Mouse (Mus musculus) thymus, postnatal 10 days (tissue): ENCODE data around the gene Cltb.

ENCODE experiments used
- DNase-seq, 2 experiments: peaks; one replicate each; pipeline ENCODE4 v3.0.0; 2021; ENCODE audit warnings: low spot score in 2 of 2

The Cltb gene

DNA sequence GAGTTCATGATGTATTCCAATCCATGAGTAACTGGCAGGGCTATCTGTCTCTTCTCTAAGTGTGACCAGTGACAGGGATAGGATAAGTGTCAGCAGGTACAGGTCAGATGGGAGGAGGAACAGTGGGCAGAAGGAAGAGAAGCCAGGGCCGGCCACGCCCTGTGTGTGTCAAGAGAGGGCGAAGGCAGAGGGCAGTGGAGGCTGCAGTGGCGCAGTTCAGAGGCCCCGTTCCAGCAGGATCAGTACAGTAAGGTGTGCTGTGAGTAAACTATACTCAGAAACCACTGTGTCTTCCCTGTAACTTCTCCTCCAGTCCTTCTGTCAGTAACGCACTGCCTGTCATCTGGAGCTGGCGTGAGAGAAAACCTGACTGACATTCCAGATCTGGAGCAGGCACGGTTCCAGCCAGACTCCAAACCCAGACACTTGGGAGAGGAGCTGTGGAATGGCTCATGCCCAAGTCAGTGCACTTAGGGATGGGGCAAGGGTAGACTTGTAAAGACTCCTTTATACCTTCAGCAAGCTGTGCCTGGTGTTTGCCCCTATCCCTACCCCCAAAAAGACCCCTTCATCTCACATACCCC lies 14.9 kb downstream of the Cltb start:
- no peak for DNase-seq

DNA sequence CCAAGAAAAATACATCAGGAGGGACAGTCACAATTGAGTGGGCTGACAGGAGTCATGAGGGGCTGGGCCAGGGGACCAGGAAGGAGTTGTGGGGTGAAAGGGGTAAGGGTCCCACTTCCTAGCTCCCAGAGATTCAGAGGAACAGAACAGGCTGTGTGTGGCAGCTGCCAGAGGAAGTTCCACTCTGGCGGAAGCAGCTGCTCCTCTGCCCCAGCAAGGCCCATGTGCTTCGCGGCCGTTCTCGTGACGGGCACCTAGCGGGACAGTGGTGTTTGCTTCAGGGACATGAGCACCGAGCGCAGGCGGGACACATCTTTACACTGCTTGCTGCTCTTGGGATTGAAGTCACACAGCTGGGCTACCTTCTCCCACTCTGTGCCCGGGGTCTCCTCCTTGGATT lies 17.5 kb downstream of the Cltb start:
- DNase-seq, result no peak

DNA sequence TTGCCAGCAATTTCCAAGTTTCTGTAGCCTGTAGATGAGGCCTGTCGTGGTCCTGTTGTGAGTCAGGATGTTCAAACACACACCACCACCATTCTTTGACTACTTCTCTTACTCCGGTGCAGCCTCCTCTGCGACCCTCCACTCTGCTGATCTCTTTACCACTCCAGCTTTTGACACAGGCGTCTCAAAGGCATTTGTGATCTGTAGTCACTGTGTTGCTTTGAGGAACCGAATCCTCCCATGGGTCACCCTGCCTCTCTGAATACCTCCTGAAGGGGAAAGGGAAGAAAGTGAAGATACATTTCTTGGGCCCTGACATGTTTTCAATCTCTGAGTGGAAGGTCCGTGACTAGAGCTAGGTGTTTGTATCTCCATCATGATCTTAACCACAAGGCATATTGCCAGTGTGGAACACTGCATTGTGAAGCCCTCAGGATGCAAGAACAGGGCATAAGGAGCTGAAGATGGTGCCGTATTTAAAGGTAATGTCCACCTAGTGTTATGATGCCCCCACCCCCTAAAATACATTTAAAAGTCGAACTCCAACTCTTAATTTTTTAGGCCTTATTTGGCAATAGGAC lies 19.3 kb downstream of the Cltb start:
- DNase-seq, result no peak

DNA sequence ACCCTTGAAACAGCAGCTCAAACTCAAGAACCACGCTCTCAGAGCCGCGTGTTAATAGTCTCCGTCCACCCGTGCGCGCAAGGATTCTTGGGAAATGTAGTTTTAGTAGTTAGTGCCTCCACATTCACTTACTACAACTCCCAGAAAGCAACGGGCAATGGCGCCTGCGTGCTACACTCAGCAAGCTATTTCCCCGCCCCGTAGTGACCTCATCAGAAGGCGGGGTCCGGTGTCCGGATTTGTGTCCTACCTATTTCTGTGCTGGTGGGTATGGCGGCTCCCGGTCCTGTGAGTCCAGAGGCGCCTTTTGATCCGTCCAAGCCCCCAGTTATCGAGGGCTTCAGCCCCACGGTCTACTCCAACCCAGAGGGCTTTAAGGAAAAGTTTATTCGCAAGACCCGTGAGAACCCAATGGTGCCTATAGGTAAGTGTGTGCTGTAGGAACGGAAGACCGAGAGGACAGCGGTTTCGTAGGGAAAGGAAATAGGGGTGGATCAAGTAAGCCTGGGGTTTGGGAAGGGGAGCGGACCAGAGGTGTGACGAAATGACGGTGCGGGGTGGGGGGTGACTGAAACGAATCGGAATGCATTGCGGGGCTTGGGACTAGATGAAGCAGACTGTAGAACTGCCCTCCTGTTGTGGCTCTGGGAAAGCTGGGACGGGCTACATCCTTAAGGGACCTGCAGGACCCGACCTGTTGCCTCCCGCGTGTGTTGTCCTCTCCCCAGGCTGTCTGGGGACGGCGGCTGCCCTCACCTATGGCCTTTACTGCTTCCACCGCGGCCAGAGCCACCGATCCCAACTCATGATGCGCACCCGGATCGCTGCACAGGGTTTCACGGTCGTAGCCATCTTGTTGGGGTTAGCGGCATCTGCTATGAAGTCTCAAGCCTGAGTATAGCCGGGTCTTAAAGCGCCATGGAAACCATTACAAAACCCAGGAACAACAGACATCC lies 20.9 kb downstream of the Cltb start, which contains the start of the genes Nop16 and Higd2a:
TSS of gene Nop16 (minus strand) at position 95 of the 956 bp plus-strand sequence.
TSS of gene Higd2a (plus strand) at position 212 of the 956 bp plus-strand sequence.
- peak; percentile 91 to 93 for DNase-seq

DNA sequence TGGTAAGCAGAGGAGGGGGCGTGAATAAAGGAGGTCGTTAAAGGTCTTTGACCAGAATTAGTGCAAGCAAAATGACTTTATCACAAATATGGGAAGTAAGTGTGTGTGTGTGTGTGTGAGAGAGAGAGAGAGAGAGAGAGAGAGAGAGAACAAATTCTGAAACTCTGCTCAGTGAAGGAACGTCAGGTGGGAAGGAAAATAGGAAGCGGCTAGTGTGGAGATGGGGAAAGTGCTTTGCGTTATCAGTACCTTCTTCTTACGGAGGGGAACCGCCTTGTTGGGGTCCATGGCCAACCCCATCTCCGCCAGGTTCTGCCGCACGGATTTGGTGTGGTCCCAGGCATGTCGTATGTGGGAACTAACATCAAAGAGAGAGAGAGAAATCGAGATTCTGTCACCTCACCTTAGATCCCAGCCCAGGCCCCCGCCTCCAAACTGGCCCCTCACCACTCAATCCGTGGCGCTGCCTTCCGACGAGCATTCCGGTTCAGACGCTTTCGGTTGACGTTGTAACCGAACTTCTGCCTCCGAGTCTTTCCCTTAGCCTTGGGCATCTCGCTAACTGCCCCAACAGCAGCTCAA lies 21.6 kb downstream of the Cltb start:
- no peak for DNase-seq

DNA sequence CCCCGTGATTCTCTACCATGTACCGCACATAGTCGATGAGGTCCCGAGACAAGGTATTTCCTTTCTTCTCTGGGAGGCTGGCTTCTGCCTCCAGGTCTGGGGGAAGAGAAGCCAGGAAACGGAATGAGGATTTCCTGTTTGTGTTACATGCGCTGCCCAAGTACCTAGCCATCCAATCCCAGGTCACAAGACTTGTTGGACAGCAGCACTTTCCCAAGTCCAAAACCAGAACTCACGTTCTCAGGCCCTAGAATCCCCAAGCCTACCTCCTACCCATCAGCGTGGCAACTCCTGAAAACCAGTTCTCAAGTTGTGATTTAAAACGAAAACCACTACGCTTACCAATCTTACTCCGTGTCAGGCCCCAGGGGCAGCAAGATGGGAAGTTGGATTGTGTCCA lies 25.3 kb downstream of the Cltb start:
- no peak for DNase-seq

DNA sequence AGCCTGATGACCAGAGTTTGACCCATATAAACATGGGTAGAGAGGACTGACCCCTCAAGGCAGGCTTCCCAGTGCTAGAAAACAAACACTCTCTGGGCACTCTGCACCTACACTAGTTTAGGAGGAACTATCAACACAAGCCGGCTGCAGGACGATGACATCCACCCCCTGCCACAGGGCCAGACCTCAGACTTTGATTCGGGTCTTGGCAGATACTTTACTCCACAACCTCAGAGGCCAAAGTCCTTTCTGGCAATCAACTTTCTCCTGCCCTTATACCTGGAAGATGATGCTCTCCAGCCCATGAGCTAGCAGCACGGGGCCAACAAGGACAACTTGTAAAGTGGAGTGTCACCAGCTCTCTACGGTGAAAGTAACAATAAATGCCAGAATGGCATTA lies 28.3 kb downstream of the Cltb start:
- no peak for DNase-seq

DNA sequence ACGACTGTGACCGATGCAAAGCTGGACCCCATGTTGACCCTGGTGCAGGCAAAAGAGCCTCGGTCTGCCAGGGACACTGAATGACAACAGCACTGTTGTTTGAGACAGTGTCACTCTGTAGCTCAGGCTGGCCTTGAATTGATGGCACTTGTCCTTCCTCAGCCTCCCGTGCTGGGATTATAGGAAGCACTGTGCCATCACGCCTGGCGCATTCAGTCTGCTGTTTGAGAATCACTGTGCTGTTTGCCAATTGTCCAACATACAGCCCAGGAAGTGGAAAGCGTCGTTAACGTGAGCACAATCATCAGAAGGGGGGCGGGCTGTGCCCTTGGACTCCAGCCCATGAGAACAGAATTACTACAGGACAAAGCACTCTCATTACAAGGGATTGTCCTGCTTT lies 29.0 kb downstream of the Cltb start:
- no peak for DNase-seq

DNA sequence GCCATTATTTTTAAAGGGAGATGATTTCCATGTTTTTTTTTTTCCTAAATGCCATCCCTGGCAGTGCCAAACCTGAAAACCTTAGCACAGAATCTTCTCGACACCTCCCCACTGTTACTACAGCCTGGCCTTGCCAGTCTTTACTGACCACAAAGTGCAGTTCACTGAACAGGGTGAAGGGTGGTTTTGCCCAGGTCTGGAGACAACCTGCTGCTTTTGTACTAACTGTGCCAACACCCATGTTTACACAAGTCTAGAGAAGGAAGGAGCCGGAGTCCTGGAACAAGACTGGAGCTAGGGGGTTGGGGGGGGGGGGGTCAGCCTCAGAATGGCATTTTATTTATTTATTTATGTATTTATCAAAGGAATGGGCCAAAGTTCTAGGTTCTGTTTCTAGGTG lies 29.8 kb downstream of the Cltb start:
- no peak for DNase-seq

DNA sequence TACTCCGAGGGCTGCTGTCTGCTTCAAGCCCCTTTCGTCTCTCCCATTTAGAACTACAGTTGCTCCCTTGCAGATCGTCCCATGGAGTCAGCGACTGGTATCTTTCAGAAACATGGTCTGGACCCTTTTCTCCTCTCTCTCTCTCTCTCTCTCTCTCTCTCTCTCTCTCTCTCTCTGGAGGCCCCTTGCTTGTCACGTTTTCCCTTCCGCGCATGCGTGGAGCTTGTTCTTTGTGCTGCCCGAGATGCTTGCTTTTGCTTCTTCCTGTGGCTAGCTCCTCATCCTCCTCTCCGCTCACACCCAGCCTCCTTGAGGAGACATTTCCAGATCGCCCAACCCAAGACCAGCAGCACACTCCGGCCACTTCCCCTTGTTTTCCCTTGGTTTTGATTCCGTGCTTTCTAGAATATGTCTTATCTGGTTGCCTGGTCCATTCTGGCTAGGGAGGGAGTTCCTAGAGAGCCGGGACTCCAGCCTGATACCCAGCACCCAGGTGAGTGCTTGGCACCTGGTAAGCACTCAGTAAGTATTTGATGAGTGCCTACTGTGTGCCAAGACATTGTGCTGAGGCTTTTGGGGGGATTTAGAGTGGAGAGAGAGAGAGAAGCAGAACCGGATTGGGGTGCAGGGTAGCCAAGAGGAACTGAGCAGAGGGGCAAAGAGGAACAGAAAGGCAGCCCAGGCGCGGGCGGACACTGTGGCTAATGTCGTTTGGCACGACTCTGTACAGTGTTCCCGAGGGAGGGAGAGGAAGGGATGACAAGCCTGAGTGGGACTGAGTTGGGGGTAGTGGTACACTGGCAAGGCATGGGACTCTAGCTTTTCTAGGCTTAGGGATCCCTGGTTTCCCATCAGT lies 33.3 kb downstream of the Cltb start:
- DNase-seq, result no peak

DNA sequence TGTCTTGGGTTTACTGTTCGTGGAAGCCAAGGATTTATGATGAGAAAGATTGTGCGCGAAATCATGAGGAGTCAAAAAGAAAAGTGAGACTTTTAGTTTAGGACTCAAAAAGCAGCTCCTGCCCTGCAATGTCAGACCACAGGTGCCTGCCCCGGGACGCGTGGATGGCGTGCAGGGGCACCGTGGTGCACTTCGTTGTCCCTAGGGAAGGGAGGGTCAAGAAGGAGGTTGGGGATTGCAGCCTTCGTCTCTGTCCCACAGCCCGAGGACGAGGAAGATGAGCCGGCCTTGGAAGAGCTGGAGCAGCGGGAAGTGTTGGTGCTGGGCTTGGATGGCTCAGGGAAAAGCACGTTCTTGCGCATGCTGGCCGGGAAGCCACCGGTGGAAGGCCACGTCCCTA lies 35.7 kb downstream of the Cltb start:
- no peak for DNase-seq

DNA sequence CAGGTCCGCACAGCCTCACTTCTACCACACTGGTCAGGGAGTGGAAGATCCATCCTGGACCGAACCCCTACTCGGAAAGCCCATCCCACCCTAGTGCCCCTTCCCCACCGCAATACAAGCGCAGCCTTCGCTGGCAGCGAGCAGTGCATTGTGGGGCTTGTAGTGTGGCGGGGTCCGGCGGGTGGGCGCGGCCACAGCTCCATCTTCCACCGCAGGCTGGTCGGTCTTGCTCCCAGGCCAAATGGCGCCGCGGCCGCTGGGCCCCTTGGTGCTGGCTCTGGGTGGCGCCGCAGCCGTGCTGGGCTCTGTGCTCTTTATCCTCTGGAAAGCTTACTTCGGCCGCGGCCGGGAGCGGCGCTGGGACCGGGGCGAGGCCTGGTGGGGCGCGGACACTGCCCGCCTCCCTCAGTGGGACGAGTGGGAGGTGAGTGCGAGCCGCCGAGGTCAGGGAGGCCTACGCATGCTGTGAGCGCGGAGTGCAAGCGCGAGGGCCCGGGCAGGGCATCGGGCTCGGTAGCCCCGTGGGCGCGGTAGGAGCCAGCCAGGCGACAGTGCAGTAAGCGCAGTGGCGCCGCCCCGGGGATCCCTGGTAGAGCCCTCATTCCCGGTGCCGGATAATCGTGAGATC lies 36.2 kb downstream of the Cltb start, which contains the start of gene Arl10:
TSS of gene Arl10 (plus strand) at position 162 of the 628 bp plus-strand sequence.
- peak; percentile 47 to 50 for DNase-seq

DNA sequence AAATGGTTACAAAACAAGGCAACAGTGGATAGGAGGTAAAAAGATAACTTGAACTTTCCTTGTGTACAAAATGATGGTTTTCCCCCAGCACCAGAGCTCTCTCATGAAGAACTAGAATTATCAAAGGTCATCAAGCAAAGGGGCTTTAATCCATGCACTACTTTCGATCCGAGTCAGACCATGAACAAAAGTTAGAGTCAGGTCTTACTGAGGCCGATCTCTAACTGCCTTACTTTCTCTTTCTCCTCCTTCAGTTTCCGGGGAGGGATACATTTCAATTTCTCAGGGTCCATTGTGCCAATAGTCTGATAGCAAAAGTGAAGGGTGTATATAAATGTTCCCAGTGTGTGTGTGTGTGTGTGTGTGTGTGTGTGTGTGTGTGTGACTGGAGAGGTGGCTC lies 38.5 kb downstream of the Cltb start:
- no peak for DNase-seq

DNA sequence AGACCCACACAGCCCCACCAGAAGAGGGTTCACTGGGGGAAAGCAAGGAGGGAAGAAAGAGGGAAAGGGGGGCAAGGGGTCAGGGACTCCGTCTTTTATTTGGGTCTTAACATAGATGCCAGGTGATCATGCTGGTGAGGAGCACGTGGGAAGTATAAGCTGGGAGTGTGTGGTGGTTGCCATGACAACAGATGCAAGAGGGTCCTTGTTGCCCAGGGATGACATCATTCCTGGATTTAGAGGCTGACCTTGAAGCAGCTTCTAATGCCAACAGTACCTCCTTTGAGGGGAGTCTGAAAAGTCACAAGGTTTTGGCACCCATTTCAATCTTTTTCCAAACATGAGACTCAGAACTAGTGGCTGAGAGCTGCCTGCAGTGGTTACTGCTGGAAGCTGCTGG lies 39.5 kb downstream of the Cltb start:
- no peak for DNase-seq

DNA sequence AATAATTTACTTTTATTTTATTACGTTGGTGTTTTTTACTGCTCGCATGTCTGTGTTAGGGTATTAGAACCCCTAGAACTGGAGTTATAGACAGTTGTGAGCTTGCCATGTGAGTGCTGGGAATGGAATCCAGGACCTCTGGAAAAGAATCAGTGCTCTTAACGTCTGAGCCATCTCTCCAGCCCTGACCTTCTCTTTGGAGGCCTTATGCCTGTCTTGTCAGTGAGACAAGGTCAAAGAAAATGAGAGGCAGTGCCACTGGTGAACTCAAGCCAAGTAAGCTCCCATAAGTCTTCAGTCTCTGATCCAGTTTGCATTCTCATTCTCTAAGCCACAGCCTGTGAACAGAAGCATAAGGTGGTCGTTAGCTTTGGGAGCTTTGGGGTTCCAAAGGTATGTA lies 40.4 kb downstream of the Cltb start:
- no peak for DNase-seq

DNA sequence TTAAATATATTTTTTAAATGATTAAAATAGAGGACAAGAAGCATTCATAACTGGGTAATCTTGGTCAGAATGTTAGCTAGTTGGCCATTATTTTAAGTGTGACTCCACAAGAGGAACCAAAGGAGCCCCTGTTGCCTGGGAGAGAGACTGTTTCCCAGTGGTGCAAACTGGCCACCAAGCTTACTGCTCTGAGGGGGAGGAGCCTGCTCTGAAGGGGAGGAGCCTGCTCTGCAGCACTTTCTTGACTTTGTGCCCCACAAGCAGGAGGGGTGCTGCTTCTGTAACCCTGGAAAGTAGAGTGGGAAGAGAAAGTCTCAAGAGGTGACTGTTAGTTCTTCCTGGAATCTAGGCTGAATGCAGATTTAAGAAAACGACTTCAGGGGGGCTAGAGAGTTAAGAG lies 41.9 kb downstream of the Cltb start:
- DNase-seq, result no peak

DNA sequence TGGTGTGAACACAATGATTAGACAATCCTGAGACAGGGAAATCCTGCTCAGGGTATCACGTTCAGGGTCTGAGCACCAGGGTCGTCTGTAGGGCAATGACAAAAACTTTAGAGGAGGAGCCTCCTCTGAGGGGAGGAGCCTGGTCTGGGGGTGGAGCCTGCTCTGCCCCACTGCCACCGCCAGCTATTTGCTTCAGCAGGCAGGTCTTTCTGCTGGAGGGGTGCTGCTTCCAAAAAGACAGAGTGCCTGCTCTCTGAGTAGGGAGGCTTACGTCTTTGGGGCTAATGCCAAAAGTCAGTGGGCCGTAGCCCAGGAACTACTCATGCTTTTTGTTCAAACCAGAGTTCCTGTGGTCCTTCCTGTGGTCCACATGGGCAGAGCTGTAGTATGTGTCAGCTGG lies 42.8 kb downstream of the Cltb start:
- DNase-seq, result no peak

DNA sequence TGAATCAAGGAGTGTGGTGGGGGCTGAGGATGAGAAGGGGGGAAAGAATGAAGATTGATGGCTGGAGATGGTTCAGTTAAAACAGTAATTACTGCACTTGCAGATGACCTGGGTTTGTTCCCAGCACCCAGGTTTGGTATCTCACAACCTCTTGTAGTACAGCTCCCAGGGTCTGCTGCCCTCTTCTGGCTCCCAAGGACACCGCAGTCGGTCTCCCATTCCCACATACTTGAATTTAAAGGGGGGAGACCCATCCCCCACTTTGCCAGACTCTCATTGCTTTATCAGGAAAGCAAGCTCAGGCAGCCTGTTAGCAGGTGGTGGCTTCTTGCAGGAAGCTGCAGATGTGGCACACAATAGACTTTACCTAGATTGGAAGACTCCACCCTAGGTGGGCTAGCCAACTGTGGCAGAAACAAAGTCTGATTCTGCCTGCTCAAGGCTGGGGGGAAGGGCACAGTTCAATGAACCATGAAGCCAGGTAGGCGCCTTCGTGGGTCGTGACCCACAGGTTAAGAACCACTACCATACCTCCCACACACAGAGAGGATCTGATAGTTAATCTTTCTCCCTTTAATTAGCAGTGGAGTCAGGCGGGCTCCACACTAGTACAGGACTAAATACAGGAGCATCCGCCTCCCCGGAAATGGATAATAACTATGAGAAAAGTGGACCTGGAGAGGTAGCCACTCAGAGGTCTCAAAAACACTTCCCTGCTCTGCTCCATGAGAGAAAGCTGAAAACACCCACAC lies 45.4 kb downstream of the Cltb start:
- peak; percentile 45 to 57 for DNase-seq

DNA sequence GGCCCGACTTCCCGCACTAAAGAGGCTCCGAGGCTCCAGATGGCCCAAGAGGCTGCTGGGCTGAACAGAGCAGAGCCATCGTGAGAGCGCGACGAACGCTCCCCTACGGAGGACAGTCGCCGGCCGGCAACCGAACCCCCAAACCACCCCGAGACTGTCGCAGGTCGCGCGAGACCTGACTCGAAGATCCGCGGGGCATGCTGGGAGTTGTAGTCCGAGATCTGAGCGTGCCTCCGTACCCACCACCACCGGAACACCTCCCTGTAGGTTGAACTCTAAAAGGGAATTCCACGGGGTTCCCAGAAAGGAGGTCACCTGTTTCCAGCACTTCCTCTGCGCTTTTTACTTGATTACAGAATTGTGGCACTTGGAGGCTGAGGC lies 46.0 kb downstream of the Cltb start, which contains the start of gene 4833439L19Rik:
TSS of gene 4833439L19Rik (minus strand) at position 235 of the 381 bp plus-strand sequence.
- DNase-seq, result peak; percentile 93 to 95
